Mouse (Mus musculus) C2C12 (cell line): ENCODE results near the gene Fbln2.

Experiments
- CEBPB ChIP-seq: IDR thresholded peaks from one replicate; pipeline ENCODE4 v1.6.1; 2011; ENCODE audit warnings: low read depth, mild to moderate bottlenecking, control low read depth, moderate library complexity
- CTCF ChIP-seq: IDR thresholded peaks from one replicate; pipeline ENCODE4 v1.5.1; 2011; ENCODE audit not compliant: control insufficient read depth, insufficient read depth, insufficient read length
- MAX ChIP-seq: IDR thresholded peaks from one replicate; pipeline ENCODE4 v1.6.1; 2011; ENCODE audit warnings: mild to moderate bottlenecking, control low read depth
- MYOD1 ChIP-seq: IDR thresholded peaks from one replicate; pipeline ENCODE4 v1.6.1; 2011; ENCODE audit warnings: low read depth; ENCODE audit not compliant: control insufficient read depth, insufficient read length
- MYOG ChIP-seq: IDR thresholded peaks from one replicate; pipeline ENCODE4 v1.6.1; 2011; ENCODE audit not compliant: control insufficient read depth, insufficient read length; ENCODE audit errors: extremely low read depth

- TF ChIP-seq CTCF = no peak
- TF ChIP-seq MYOD1 = no peak
- no peak for TF ChIP-seq CEBPB
- no peak for TF ChIP-seq MAX
- TF ChIP-seq MYOG = no peak
These were observed 36.4 kb downstream of the Fbln2 start for GRCm38 (mm10) chr6:91248627-91249026.
